Mouse (Mus musculus) E14TG2a.4 (cell line): ENCODE measurements at regions not wholly inside any gene's neighbourhood (a gene's known extent, or its start where the extent isn't known, plus 50 kb on each side); places are given as distances from the start of the nearest gene placed in this dataset.

ENCODE experiments used
- H3K27me3 ChIP-seq: 2 replicates; pipeline ENCODE4 v1.6.1; 2014; ENCODE audit warnings: low read length, control low read depth; ENCODE audit not compliant: insufficient read depth
- H3K36me3 ChIP-seq: 2 replicates; pipeline ENCODE4 v1.6.1; 2014; ENCODE audit warnings: low read length, control low read depth; ENCODE audit not compliant: insufficient read depth
- H3K4me1 ChIP-seq: replicated peaks from 2 replicates; pipeline ENCODE4 v1.6.1; 2014; ENCODE audit warnings: low read depth, low read length, control low read depth
- H3K4me3 ChIP-seq: replicated peaks from 2 replicates; pipeline ENCODE4 v1.5.1; 2014; ENCODE audit warnings: mild to moderate bottlenecking, low read length
- H3K9me3 ChIP-seq: 2 replicates; pipeline ENCODE4 v1.6.1; 2014; ENCODE audit warnings: low read length, control low read depth
- CTCF ChIP-seq: conservative IDR thresholded peaks from 2 replicates; pipeline ENCODE4 v1.5.1; 2014; ENCODE audit warnings: low read length
- NANOG ChIP-seq: IDR thresholded peaks from 2 replicates; pipeline ENCODE4 v1.6.1; 2014; ENCODE audit warnings: borderline replicate concordance, low read length, mixed read lengths
- POU5F1 ChIP-seq: IDR thresholded peaks from 2 replicates; pipeline ENCODE4 v1.6.1; 2014; ENCODE audit warnings: low read length, borderline replicate concordance

DNA sequence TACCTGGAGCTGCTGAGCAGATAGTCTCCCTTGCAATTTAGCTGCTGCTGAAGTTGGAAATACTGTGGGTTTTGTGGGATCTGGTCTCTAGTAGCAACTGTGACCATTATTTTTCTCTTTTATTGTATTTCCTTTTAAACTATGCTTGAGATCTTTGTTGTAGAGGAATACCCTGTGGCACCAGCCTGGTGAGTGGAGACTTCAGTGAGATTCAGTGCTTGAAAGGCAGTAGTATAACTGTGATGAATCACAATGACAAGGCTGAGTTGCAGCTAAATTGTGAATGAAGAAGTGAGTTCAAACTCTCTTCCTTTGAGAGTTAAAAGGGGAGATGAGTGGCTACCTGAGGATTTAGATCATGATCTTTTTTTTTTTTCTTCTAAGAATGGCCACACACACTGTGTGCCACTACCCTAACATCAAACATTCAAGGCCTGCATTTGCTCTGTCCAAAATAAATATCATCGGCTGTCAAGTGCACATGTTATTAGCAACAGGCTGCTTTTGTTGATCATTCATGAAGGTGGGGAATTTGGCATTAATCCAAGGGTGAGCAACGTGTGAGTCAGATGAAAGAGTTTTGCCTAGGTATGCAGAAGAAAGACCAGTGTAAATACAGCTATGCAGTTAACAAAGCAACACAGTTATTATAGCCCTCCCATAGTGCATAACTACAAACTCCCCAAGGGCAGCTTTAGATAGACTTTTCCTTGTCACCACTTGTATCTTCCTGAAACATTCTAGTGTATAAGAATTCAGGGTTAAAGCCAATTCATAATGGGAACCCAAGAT is 1395.2 kb upstream of the Zeb2 start:
- no peaks in the 10 kb centered on the region for H3K36me3 ChIP-seq
- no peak overlapping the region for H3K4me3 ChIP-seq
- H3K27me3 ChIP-seq = no peaks in the 10 kb centered on the region
- H3K4me1 ChIP-seq = no peaks in the 10 kb centered on the region
- H3K9me3 ChIP-seq = no peaks in the 10 kb centered on the region
- TF ChIP-seq POU5F1 (no peak), CTCF (no peak), NANOG (no peak)

GRCm38 (mm10) chr2:46506951-46507350 is 1389.8 kb upstream of the Zeb2 start:
- H3K4me3 ChIP-seq = no peak overlapping the region
- H3K36me3 ChIP-seq = no peaks in the 10 kb centered on the region
- H3K27me3 ChIP-seq = no peaks in the 10 kb centered on the region
- H3K9me3 ChIP-seq = no peaks in the 10 kb centered on the region
- no peak for TF ChIP-seq CTCF
- TF ChIP-seq POU5F1 = no peak
- TF ChIP-seq NANOG = peak; percentile 68
- no peaks in the 10 kb centered on the region for H3K4me1 ChIP-seq

DNA sequence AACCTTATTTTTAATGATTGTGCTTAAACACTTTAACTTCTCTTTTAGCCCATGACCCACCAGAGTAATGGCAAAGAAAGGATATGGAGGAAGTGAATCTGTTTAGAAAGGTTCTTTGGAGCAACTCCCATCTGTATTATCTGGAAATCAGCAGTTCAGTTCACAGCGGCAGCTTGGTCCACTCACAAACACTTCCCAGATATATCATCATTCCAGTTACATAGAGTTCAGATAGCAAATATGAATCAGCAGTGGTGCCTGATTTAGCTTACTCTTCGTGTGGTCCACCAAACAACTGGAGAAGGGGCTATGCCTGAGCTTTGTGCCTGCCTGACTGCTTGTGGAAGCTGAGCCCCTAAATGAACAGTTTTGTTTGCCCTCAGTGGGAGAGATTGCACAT is 1385.9 kb upstream of the Zeb2 start:
- no peak for TF ChIP-seq NANOG
- no peak for TF ChIP-seq CTCF
- no peak for TF ChIP-seq POU5F1
- Histone ChIP-seq H3K27me3 (no peaks in the 10 kb centered on the region), H3K9me3 (no peaks in the 10 kb centered on the region), H3K4me1 (no peaks in the 10 kb centered on the region), H3K4me3 (no peak overlapping the region), H3K36me3 (no peaks in the 10 kb centered on the region)

DNA sequence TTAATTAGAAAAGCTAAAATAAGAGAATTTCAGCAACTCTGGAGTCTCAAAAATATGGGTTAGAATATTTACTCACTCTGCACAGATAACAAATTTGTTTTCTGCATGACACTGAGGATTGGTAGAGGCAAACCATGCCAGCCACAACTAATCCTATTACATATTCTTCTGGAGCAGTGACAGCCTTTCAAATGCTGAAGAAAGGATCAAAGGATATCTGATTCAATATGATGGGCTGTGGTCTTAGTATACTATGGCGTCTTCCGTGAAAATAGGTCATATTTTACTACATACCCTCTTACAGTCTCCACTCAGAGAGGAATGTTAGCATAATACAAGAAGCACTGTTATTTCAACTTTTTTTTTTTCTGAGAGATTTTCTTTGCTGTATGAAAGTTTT is 1375.1 kb upstream of the Zeb2 start:
- Histone ChIP-seq H3K9me3 (no peaks in the 10 kb centered on the region), H3K4me3 (no peak overlapping the region), H3K27me3 (no peaks in the 10 kb centered on the region), H3K4me1 (no peaks in the 10 kb centered on the region), H3K36me3 (no peaks in the 10 kb centered on the region)
- TF ChIP-seq POU5F1 (no peak), NANOG (no peak), CTCF (no peak)

DNA sequence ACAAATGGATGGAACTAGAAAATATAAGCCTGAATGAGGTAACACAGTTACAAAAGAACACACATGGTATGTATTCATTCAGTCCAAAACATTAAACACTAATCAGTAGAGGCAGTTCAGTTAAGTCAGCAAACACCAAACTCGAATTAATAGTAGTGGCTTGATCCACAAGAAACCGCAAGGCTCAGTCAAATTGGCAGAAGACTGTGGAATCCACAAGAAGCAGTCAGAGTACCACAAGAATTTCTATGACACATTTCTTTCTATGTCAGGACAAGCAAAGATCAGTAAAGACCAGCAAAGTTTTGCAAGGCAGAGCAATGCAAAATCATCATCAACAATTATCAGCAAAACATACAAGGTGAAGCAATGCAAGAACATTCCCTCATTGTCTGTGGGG is 1373.9 kb upstream of the Zeb2 start:
- no peaks in the 10 kb centered on the region for H3K4me1 ChIP-seq
- no peaks in the 10 kb centered on the region for H3K27me3 ChIP-seq
- H3K9me3 ChIP-seq = no peaks in the 10 kb centered on the region
- no peaks in the 10 kb centered on the region for H3K36me3 ChIP-seq
- H3K4me3 ChIP-seq = no peak overlapping the region
- no peak for TF ChIP-seq CTCF

DNA sequence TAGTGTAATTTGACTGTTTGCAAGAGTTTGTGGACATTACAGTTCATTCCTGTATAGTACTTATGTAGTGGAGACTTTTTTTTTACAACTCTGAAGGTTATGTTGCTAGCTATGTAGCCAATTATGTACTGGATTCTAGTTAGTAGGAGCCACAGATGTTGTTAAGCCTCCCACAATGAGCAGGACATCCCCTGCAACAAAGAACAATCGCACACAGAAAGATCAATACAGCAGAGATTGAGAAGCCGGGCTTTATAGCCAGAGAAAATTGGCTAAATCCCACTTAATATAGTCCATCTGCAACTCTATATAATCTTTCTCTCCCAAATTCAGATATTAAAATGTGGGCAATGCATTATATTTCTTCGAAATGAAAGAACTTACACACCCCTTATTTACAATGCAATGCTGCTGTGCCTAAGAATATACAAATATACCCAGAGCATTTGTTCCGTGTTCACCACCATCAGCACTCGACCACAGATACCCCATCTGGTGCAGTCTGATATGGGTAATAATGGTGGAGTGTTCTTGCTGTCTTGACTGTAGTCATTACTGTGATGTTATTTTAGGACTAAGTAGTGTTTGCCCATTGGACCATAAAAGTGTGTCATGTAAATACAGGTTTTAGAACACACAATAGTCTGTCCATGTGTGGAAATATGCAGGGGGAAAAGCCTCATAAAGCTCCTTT is 1351.9 kb upstream of the Zeb2 start:
- Histone ChIP-seq H3K36me3 (no peaks in the 10 kb centered on the region), H3K4me1 (no peaks in the 10 kb centered on the region), H3K27me3 (no peaks in the 10 kb centered on the region), H3K4me3 (no peak overlapping the region), H3K9me3 (no peaks in the 10 kb centered on the region)
- TF ChIP-seq NANOG (no peak), CTCF (no peak), POU5F1 (no peak)

GRCm38 (mm10) chr2:46465389-46465788 is 1348.2 kb upstream of the Zeb2 start:
- Histone ChIP-seq H3K4me3 (no peak overlapping the region), H3K4me1 (no peaks in the 10 kb centered on the region)
- no peak for TF ChIP-seq NANOG
- no peak for TF ChIP-seq POU5F1
- no peak for TF ChIP-seq CTCF

GRCm38 (mm10) chr2:46464913-46465312 is 1347.7 kb upstream of the Zeb2 start:
- TF ChIP-seq CTCF (no peak), POU5F1 (no peak), NANOG (no peak)
- Histone ChIP-seq H3K36me3 (no peaks in the 10 kb centered on the region), H3K4me1 (no peaks in the 10 kb centered on the region), H3K27me3 (no peaks in the 10 kb centered on the region), H3K4me3 (no peak overlapping the region), H3K9me3 (no peaks in the 10 kb centered on the region)

More at GRCm38 (mm10) chr2:46465389-46465788, 1348.2 kb upstream of the Zeb2 start:
- H3K27me3 ChIP-seq = no peaks in the 10 kb centered on the region
- no peaks in the 10 kb centered on the region for H3K9me3 ChIP-seq
- no peaks in the 10 kb centered on the region for H3K36me3 ChIP-seq
